Mouse (Mus musculus) heart, postnatal 14 days (tissue): ENCODE results near the gene Il31ra. TPM values are rescaled to one million over a fixed set of nuclear protein-coding genes. Genes with fewer than 3 reads are reported as not detected.
A peak's percentile ranks its signal among the peaks of the same experiment; 100 is the strongest.

Source experiments
- DNase-seq, 2 experiments: peaks; one replicate each; pipeline ENCODE4 v3.0.0; 2021 to 2022
- intact Hi-C: fragments of 180-260 bp; cut with DNase I; formaldehyde crosslinking; loops from one replicate; pipeline ENCODE4 v1.15.1; 2025
- total RNA-seq, 2 experiments: library from RNA; stranded (reverse); gene quantifications; 2 replicates each; pipeline ENCODE4 v1.2.3; 2021

Gene Il31ra
- total RNA-seq, 2 experiments from 2014 or later, result 0.07 TPM; not detected in 1

DNA sequence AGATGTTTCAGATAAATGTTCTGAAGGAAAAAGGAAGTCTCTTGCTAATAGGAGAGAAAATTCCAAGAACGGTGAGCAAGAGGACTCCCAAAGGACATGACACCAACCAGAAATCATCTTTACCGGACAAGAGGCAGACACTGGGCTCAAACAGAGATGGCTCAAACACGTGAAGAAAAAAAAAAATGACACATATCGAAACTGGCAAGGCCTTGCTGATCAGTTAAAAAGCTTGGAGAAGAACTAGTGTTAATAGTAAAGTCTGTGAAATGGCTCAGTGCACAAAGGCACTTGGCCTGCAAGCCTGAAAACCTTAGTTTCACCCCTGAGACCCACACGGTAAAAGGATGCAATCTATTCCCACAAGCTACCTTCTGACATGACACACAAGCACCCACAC, 23.4 kb downstream of the Il31ra start:
- no peak for DNase-seq
- intact Hi-C loops, result no loop called here

- DNase-seq, result no peak
- intact Hi-C loops, result no loop called here
Measured at GRCm38 (mm10) chr13:112569606-112570005, 24.6 kb downstream of the Il31ra start.

DNA sequence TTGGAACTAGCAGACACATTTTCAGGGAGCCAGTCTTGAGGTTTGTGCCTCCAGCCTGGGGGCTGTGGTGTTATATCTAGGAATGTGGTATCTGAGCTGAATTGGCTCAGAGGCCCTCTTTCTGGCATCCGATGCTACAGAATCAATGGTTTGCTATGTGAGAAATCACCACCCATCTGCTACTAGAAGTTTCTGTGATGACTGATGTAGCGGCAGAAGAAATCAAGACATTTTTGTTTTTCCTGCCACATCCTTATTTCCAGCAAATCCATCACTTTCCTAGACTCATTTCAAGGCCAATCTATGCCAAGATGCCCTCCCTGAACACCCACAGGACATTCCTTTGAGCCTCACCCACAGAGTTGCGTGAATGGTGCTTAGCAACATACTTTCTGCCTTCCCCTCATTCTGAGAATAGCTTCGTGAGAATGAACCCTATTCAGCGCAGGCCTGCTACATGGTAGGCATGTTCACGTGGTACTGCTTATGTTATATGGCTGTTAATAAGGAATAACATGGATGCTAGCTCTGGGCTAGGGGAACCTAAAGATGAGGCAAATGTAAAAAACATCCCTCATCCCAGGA, 33.5 kb downstream of the Il31ra start:
- no peak for DNase-seq
- intact Hi-C loops, result no loop called here

DNA sequence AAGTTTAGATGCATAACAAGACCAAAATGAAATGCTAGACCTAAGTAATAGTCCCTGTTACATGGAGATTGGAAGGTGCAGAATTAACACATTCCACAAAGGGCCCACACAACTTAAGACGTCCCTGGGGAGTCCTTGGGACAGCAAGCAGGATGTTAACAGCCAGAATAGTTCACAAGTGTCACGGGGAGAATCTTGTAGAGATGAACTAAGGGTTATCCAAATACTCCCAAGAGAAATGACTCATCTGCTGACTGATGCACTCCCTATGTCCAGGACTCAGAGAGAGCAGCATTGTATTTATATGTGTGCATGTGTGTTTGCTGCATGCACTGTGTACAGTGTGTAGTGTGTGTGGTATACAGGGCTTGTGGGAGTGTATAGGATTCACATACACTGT, 37.7 kb downstream of the Il31ra start:
- no peak for DNase-seq
- intact Hi-C loops, result no loop called here

DNA sequence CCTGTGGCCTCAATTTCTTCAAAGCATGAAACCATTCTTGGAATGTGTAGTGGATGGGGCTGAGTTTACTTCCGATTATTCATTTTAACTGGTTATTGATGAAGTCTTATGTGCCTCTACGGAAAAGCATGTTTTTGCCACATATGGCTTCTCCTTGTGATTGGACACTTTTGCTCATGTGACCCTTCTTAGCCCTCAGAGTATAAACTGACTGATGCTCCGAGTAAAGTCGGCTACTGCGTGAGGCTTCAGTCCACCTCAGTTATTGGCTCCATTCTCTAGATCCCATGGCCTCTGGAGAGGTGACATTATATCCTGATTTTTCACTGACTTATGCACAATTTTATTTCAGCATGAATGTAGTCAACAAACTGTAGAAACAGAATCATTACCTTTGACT, 40.9 kb downstream of the Il31ra start:
- DNase-seq, result no peak
- intact Hi-C loops, result no loop called here

DNA sequence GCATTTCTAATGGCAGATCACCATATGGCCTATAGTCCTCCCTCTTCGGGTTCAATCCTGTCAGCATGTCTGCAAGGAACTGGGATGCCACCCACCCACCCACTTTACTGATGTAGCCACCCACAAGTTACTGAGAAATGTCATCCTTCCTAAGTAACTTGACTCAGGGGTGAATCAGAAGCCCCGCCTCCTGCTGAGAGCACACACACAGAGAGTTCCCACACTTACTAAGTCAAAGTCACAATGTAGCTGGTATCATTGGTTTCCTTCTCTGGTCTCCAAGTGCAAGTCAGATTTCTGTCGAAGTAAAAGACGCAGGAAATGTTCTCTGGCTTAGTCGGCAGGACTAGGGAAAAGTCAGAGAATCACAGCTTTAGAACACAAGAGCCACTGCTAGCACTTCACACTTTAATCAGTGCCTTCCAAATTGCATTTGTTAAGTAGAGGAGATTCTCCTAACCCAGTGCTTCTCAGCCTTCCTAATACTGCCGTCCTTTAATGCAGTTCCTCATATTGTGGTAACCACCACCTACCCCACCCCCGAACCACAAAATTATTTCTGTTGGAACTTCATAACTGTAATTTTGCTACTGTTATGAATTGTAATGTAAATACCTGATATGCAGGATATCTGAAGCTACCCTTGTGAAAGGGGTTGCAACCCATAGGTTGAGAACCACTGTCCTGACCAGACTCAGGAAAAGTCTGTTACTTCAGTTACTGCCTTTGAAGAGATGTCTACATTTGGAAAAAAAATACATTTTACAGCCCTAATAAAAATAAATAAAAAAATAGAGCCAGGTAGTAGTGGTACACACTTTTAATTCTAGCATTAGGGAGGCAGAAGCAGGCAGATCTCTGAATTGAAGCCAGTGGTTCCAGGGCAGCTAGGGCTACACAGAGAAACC, 42.3 kb downstream of the Il31ra start:
- intact Hi-C loops, result no loop called here

DNA sequence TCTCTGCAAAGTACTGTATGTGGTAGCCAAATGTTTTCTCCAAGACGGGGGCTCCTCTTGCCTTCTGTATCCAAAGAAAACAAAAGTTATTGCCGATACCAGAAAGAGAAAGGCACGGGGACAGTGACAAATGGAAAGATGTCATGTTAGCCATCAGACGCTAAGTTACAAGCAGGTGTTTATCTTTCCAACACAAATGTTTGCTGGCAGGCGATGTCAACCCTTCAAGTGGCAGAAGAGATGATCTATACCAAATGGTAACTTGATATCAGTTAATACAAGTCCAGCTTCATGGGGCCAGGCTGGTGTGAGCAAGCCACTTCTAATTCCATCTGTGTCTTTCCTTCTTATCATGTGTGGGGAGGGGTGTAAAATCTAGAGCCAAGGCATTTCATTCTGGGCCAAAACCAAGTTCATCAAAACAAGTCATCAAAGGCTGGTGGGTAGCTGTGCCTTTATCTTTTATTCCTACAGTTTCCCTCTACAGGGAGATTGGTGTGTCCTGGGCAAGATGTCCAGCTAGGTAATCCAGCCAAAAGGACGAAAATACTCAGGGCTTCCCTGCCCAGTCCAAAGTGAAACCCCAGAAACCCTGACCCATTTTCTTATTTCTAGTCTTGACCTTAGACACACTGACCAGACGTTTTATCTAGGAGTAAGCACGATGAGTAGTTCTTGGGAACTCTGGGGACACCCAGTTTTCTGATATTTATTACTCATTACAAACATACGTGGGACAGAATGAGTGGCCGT, 52.8 kb downstream of the Il31ra start:
- DNase-seq, result no peak

More for the DNA sequence above, 42.3 kb downstream of the Il31ra start:
- DNase-seq, result no peak

GRCm38 (mm10) chr13:112540616-112541015, 53.5 kb downstream of the Il31ra start:
- DNase-seq, result no peak
- intact Hi-C loops, result no loop called here

More for the DNA sequence above, 52.8 kb downstream of the Il31ra start:
- intact Hi-C loops, result no loop called here

GRCm38 (mm10) chr13:112537065-112537464, 57.1 kb downstream of the Il31ra start:
- no peak for DNase-seq
- intact Hi-C loops, result no loop called here

DNA sequence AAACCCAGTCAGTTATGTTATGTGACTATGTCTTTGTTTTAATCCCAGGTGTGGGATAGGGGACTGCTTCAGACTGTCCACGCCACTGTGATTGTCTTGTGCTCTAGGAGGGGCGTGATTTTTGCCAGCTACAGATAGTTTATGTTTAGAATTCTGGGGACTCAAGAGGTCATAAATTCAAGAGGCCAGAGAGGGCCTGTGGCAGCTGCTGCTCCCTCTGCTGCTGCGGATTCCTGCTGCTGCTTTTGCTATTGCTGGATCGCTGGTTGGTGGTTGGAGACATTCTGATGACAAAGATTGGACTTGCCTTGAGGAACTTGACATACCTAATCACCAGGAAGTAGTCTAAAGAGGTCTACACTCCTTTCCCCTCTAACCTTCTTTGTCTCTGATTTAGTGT, 57.5 kb downstream of the Il31ra start:
- intact Hi-C loops, result no loop called here
- no peak for DNase-seq

GRCm38 (mm10) chr13:112533556-112533955, 60.6 kb downstream of the Il31ra start:
- intact Hi-C loops, result no loop called here
- DNase-seq, result no peak

DNA sequence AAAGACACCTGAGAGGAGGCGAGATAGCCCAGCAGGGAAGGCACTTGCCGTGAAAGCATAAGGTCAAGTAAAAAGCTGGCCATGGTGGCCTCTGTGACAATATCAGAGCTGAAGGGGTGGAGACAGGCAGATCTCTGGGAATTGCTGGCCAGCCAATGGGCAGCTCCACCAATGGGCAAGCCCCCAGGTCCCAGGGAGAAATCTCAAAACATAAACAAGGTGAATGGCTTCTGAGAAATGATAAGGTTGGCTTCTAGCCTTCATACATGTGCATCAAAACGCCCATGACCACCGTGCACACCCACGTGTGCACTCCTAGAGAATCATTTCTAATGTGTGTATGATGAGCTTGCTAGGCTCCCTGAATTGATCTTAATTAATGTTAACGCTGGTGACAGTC, 61.9 kb downstream of the Il31ra start:
- DNase-seq, result no peak
- intact Hi-C loops, result no loop called here

GRCm38 (mm10) chr13:112529893-112530292, 64.3 kb downstream of the Il31ra start:
- intact Hi-C loops, result loop anchor here (2.0 kb wide), 1 partner anchor 221 kb away; no protein-coding TSS in a partner anchor
- DNase-seq, result peak; percentile 75 to 84

- DNase-seq, result no peak
- intact Hi-C loops, result no loop called here
Measured at GRCm38 (mm10) chr13:112527186-112527585, 67.0 kb downstream of the Il31ra start.

- DNase-seq, result no peak
- intact Hi-C loops, result no loop called here
Measured at GRCm38 (mm10) chr13:112523346-112523970, 70.7 kb downstream of the Il31ra start.

DNA sequence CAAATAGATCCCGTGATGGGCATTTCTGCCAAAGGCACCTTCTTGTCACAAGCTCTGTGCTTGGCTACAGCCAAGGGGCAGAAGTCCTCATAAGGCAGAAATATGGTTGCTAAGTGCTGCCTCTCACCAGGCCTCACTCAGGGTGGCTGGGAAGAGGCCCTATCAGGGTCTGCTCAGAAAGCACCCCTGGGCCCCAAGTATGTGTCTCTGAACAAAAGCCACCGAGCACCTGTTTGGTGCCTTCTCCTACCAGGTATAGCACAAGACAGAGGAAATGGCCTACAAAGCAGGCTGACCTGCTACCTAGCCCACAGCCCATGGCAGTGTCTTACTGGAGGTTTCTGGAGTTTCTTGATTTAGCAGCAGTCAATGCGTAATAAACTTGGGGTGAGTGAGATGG, 71.3 kb downstream of the Il31ra start:
- intact Hi-C loops, result no loop called here
- DNase-seq, result no peak

GRCm38 (mm10) chr13:112522261-112522660, 71.9 kb downstream of the Il31ra start:
- intact Hi-C loops, result no loop called here

GRCm38 (mm10) chr13:112514546-112514945, 79.6 kb downstream of the Il31ra start:
- no peak for DNase-seq
- intact Hi-C loops, result no loop called here

More at GRCm38 (mm10) chr13:112522261-112522660, 71.9 kb downstream of the Il31ra start:
- DNase-seq, result no peak

GRCm38 (mm10) chr13:112512824-112513223, 81.3 kb downstream of the Il31ra start:
- DNase-seq, result no peak
- intact Hi-C loops, result no loop called here

DNA sequence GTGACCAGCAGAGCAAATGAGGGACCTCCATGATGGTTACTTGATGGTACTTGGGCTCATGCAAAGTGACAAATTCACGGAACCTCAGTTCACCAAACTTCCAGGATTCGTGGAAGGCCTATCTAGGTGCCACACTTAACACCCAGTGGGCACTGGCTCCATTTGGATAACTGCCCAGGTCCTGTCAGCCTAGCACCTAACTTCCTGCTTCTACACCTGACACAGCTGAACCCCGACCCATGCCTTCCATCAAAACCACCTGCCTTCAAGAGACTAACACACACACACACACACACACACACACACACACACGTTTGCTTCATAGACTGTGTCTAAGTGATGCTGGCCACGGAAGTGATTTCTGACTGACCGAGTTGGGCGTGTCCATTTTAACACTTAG, 82.3 kb downstream of the Il31ra start:
- no peak for DNase-seq
- intact Hi-C loops, result no loop called here

DNA sequence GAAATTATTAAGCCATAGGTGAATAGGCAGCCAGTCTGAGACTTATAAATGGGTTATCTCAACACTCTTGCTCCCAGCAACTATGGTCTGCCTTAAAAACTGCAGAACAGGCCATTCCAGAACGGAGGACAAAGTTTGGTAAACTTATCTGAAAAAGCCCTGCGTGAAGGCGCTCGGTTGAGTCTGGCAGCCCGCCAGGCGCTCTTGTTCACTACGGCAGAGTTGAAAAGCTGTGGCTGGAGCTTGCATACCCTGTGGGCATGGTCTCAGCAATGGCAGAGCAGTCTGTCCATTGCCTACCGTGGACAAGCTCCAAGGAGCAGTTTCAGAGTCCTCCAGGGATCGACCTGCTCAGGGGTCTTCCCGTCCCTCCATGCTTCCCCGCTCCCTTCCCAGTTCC, 82.9 kb downstream of the Il31ra start:
- intact Hi-C loops, result no loop called here
- DNase-seq, result peak; percentile 34 to 36
